Mouse (Mus musculus): ENCODE results near the gene Nphp4. TPM values are rescaled to one million over a fixed set of nuclear protein-coding genes. Genes with fewer than 3 reads are reported as not detected.
"Not testable (repeated sequence)": the region's sequence is repeated elsewhere in the genome, so short reads cannot be mapped to it uniquely, and the experiment has no call there.

The Nphp4 gene
- total RNA-seq, 2 experiments from 2014 or later: 22.8 to 24.9 TPM

DNA sequence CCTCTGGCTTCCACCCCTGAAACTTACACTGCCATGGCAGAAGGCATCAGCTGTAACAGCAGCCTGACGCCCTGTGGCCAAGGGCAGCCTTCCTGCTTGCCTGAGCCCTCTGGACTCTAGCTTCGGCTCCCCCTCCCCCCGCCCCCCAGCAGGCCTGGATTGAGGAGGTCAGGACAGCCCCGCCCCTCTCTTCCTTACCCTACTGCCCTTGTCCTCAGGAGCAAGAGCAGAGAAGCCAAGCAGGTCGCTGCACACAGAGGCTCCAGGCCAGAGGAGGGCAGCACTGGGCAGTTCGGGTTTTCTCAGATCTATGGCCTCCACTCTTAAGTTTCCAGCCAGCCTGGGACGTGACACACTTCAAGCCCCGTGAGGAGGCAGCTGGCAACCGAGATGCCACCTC, 64.7 kb downstream of the Nphp4 start:
- TF ChIP-seq CTCF (IDR thresholded peaks at IDR 0.05): peak; percentile 37
- intact Hi-C loops (cut with DNase I): no loop called here
- H3K4me3 ChIP-seq: no peak overlapping the region
- no peak for DNase-seq (ENCODE audit: extremely low spot score in 1 of 2, low spot score in 2 of 2)
- no peak overlapping the region for H3K27ac ChIP-seq

GRCm38 (mm10) chr4:152542447-152542846, 65.9 kb downstream of the Nphp4 start:
- no peak for DNase-seq (ENCODE audit: extremely low spot score in 1 of 2, low spot score in 2 of 2)
- no peak; the same call in 1 of the 2 replicates for TF ChIP-seq CTCF (IDR thresholded peaks at IDR 0.05)
- intact Hi-C loops (cut with DNase I): no loop called here

GRCm38 (mm10) chr4:152546481-152546880, 70.0 kb downstream of the Nphp4 start:
- peak; percentile 33 for TF ChIP-seq CTCF (IDR thresholded peaks at IDR 0.05)
- H3K27ac ChIP-seq: no peak overlapping the region
- H3K4me3 ChIP-seq: no peak overlapping the region
- intact Hi-C loops (cut with DNase I): loop anchor here (5.0 kb wide), 2 partner anchors 76 to 936 kb away; partner anchors contain the start of gene Ajap1
- no peak for DNase-seq (ENCODE audit: extremely low spot score in 1 of 2, low spot score in 2 of 2)

More at GRCm38 (mm10) chr4:152542447-152542846, 65.9 kb downstream of the Nphp4 start:
- Histone ChIP-seq H3K4me3 (no peak overlapping the region), H3K27ac (no peak overlapping the region)

DNA sequence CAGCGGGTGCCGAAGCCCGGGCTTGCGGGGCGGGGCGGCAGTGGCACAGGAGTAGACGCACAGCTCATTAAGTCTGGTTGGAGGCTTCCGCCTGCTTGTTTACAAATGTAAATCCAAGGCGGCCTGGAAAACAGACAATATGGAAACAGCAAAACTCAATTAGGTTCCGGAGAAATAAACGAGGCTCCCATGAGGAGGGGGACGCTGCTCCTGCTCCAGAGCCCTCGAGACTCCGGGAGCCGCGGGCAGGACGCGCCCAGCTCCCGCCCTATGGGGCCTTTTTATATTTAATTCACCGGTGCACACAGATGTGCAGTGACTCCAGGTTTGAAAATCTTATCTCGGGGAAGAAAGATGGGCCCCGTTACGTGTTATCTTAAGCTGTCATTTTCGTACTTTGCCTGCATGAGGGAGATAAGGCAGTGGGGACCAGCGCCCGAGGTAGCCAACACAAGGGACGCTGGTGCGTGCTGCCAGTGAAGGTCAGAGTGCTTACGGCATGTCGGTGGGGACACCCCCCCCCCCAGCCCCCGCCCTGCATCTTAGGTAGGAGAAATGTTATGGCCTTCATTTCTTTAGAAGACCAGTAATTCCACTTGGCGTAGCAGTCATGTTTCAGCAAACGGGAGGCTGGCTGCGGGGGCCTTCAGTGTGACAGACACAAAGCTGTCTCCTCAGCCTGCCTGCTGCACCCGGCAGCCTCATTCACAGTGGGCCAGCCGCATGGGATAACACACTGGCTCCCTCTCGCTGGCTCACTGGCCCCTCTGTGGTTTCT, 71.6 kb downstream of the Nphp4 start:
- intact Hi-C loops (cut with DNase I): loop anchor here (5.0 kb wide), 2 partner anchors 74 to 934 kb away; partner anchors contain the start of gene Ajap1
- H3K4me3 ChIP-seq: no peak overlapping the region
- no peak for TF ChIP-seq CTCF (IDR thresholded peaks at IDR 0.05)
- H3K27ac ChIP-seq: no peak overlapping the region
- no peak for DNase-seq (ENCODE audit: extremely low spot score in 1 of 2, low spot score in 2 of 2)

DNA sequence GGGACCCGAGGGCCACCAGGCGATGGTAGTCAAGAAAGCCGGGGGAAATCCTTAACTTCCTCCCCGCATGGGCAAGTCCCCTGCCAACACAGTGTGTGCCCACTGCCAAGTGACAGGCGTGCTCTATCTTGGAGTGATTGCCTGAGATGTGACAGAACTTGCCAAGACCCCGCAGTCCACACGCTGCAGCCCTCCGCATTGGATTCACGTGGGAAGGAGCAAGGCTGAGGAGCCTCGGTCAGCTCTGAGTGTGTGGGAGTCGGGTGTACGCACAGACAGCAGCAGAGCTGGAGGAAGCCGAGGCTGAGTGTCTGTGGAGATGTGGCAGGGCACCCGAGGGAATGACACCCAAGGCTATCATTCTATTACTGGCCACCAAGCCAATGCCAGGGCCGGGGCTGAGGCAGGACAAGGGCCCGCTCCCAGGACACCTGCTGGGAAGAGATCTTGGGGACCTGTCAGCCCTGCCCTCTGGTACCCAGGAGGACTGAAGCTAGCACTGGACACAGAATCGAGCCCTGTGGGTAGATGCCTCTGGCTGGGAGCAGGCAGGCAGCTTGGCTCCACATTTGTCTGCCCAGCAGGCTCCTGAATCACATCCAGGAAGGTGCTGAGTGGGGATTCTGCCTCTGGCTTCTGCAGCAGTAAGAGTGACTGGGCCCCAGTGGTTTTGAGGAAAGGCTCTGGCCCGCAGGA, 73.1 kb downstream of the Nphp4 start:
- no peak overlapping the region for H3K27ac ChIP-seq
- intact Hi-C loops (cut with DNase I): loop anchor here (5.0 kb wide), 2 partner anchors 73 to 933 kb away; partner anchors contain the start of gene Ajap1
- TF ChIP-seq CTCF (IDR thresholded peaks at IDR 0.05): no peak
- DNase-seq (ENCODE audit: extremely low spot score in 1 of 2, low spot score in 2 of 2): peak in 1 of 2 experiments; percentile 35
- no peak overlapping the region for H3K4me3 ChIP-seq

- no peak for TF ChIP-seq CTCF (IDR thresholded peaks at IDR 0.05)
- H3K27ac ChIP-seq: no peak overlapping the region
- intact Hi-C loops (cut with DNase I): no loop called here
Observed at GRCm38 (mm10) chr4:152550203-152550549, 73.7 kb downstream of the Nphp4 start.

GRCm38 (mm10) chr4:152553582-152554285, 77.2 kb downstream of the Nphp4 start:
- Histone ChIP-seq H3K4me3 (no peak overlapping the region), H3K27ac (no peak overlapping the region)
- intact Hi-C loops (cut with DNase I): no loop called here
- no peak for DNase-seq (ENCODE audit: extremely low spot score in 1 of 2, low spot score in 2 of 2)
- TF ChIP-seq CTCF (IDR thresholded peaks at IDR 0.05): no peak

More at GRCm38 (mm10) chr4:152550203-152550549, 73.7 kb downstream of the Nphp4 start:
- no peak for DNase-seq (ENCODE audit: extremely low spot score in 1 of 2, low spot score in 2 of 2)
- H3K4me3 ChIP-seq: no peak overlapping the region

- H3K27ac ChIP-seq: no peak overlapping the region
- no peak for TF ChIP-seq CTCF (IDR thresholded peaks at IDR 0.05)
- intact Hi-C loops (cut with DNase I): no loop called here
- DNase-seq (ENCODE audit: extremely low spot score in 1 of 2, low spot score in 2 of 2): no peak
- H3K4me3 ChIP-seq: no peak overlapping the region
Observed at GRCm38 (mm10) chr4:152554421-152554820, 77.9 kb downstream of the Nphp4 start.

- DNase-seq (ENCODE audit: extremely low spot score in 1 of 2, low spot score in 2 of 2); intact Hi-C loops (cut with DNase I); H3K27ac ChIP-seq; H3K4me3 ChIP-seq: not testable (repeated sequence)
Observed at GRCm38 (mm10) chr4:152555806-152556205, 79.3 kb downstream of the Nphp4 start.

GRCm38 (mm10) chr4:152558246-152558645, 81.7 kb downstream of the Nphp4 start:
- intact Hi-C loops (cut with DNase I): no loop called here
- H3K4me3 ChIP-seq: no peak overlapping the region
- no peak for DNase-seq (ENCODE audit: extremely low spot score in 1 of 2, low spot score in 2 of 2)
- no peak for TF ChIP-seq CTCF (IDR thresholded peaks at IDR 0.05)
- H3K27ac ChIP-seq: no peak overlapping the region

- intact Hi-C loops (cut with DNase I): loop anchor here (5.0 kb wide), 1 partner anchor 49 kb away; no protein-coding TSS in a partner anchor
- Histone ChIP-seq H3K27ac (peak overlapping the region; percentile 44; the same call in 1 of the 2 replicates), H3K4me3 (no peak overlapping the region)
- no peak for TF ChIP-seq CTCF (IDR thresholded peaks at IDR 0.05)
- DNase-seq (ENCODE audit: extremely low spot score in 1 of 2, low spot score in 2 of 2): no peak
Observed at GRCm38 (mm10) chr4:152568006-152568405, 91.5 kb downstream of the Nphp4 start.
